Mouse (Mus musculus) midbrain, embryonic 16.5 days (tissue): ENCODE data around the gene Usp2. TPM values are rescaled to one million over a fixed set of nuclear protein-coding genes. Genes with fewer than 3 reads are reported as not detected.

Experiments used
- ATAC-seq: fragments of 200-750 bp; cut with Nextera tagmentation; 2 replicates; pipeline ENCODE4 v1.8.0; 2017; ENCODE audit warnings: moderate TSS enrichment
- H3K27ac ChIP-seq: fragments of 300-500 bp; sonication (generic); 2 replicates; pipeline ENCODE4 v1.5.1; 2014; ENCODE audit warnings: mild to moderate bottlenecking, low read length, mixed read lengths
- H3K27me3 ChIP-seq: fragments of 300-500 bp; sonication (generic); 2 replicates; pipeline ENCODE4 v1.6.1; 2014; ENCODE audit warnings: low read depth, low read length, mixed read lengths; ENCODE audit not compliant: control insufficient read depth, insufficient read depth
- H3K36me3 ChIP-seq: fragments of 300-500 bp; sonication (generic); 2 replicates; pipeline ENCODE4 v1.6.1; 2014; ENCODE audit warnings: mild to moderate bottlenecking, low read length, moderate library complexity, mixed read lengths; ENCODE audit not compliant: control insufficient read depth, insufficient read depth
- H3K4me1 ChIP-seq: fragments of 300-500 bp; sonication (generic); 2 replicates; pipeline ENCODE4 v1.6.1; 2014; ENCODE audit warnings: mild to moderate bottlenecking, low read length, mixed read lengths; ENCODE audit not compliant: control insufficient read depth, insufficient read depth
- H3K4me2 ChIP-seq: fragments of 300-500 bp; sonication (generic); 2 replicates; pipeline ENCODE4 v1.6.1; 2014; ENCODE audit warnings: mild to moderate bottlenecking, low read length, mixed read lengths
- H3K4me3 ChIP-seq: fragments of 300-500 bp; sonication (generic); 2 replicates; pipeline ENCODE4 v1.5.1; 2014; ENCODE audit warnings: low read depth, mild to moderate bottlenecking, low read length, moderate library complexity, mixed read lengths
- H3K9ac ChIP-seq: fragments of 300-500 bp; sonication (generic); 2 replicates; pipeline ENCODE4 v1.6.1; 2014; ENCODE audit warnings: low read depth, low read length, mixed read lengths
- H3K9me3 ChIP-seq: fragments of 300-500 bp; sonication (generic); replicated peaks from 2 replicates; pipeline ENCODE4 v1.6.1; 2014; ENCODE audit warnings: mild to moderate bottlenecking, low read length, mixed read lengths; ENCODE audit not compliant: control insufficient read depth, poor library complexity, severe bottlenecking
- WGBS: fragments of 180-500 bp; shearing (Covaris S2); extraction: QIAGEN DNeasy Blood & Tissue Kit; methylation state at CpG from one replicate; pipeline ENCODE4 v1.1.7; 2014; 5-methylcytosine and 5-hydroxymethylcytosine counted together
- polyA plus RNA-seq: library from polyadenylated mRNA; unstranded; fragments of >200 nt; fragmentation: Nextera tagmentation; extraction: Ambion mirVana; gene quantifications from 2 replicates; pipeline ENCODE4 v1.2.1, GENCODE M21; 2015

The Usp2 gene
- polyA plus RNA-seq = 6.7 and 9.7 TPM in 2 replicates

- peak; percentile 98 for ATAC-seq
- Histone ChIP-seq H3K27me3 (no peaks in the 10 kb centered on the region), H3K4me2 (peak within 1 kb of the TSS; percentile 87), H3K9me3 (no peaks in the 10 kb centered on the region), H3K36me3 (no peaks in the 10 kb centered on the region), H3K27ac (no peak within 1 kb of the TSS), H3K9ac (peak within 1 kb of the TSS; percentile 65), H3K4me3 (peak within 1 kb of the TSS; percentile 56), H3K4me1 (peaks cover 5% of the 10 kb centered on the region)
- under 1% methylated on average over 38 of the region's 38 CpGs for WGBS
Measured at GRCm38 (mm10) chr9:44066785-44067225, at the start of gene Usp2. Gene Usp2, plus strand, starts transcription at chr9:44067021.

DNA sequence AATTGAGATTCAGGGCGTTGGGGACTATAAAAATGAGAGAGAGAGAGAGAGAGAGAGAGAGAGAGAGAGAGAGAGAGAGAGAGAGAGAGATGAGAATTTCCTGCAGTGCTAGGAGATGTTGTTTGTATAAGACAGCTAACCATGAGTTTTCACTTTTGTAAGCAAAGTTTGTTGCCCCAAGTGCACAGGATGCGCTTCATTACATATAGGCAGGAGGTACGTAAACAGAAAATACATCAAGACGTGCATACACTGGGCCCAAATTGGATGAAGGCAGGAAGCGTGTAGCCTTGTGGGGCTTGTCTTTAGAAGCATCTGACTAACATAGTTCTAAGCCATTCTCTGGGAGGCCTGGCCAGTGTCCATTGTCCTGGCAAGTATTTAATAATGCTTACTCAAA lies 49.0 kb upstream of the Usp2 start:
- Histone ChIP-seq H3K27me3 (no peaks in the 10 kb centered on the region), H3K4me2 (no peak overlapping the region)
- WGBS = 86% methylated on average over 5 of the region's 5 CpGs

DNA sequence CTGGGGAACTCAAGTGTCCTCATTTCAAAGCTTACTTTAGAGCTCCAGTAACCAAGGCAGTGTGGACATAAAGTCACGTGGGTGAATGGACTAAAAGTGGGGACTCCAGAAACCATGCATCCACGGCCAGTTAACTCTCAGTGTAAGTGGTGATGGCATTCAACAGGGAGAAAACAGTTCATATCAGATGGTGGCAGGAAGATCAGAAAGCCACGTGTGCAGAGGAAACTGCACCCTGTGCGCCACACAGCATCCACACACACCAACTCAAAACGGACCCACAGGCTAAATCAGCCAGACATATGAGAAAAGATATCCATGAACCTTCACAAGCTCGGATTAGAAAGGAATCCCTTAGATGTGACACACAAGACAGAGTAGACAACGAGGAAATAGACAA lies 46.8 kb upstream of the Usp2 start:
- H3K4me3 ChIP-seq = no peak overlapping the region
- H3K4me1 ChIP-seq = no peaks in the 10 kb centered on the region
- H3K4me2 ChIP-seq = no peak overlapping the region
- ATAC-seq = no peak
- no peaks in the 10 kb centered on the region for H3K36me3 ChIP-seq
- H3K27ac ChIP-seq = no peak overlapping the region
- H3K9me3 ChIP-seq = no peaks in the 10 kb centered on the region
- H3K9ac ChIP-seq = no peak overlapping the region
- 87% methylated on average over 7 of the region's 7 CpGs for WGBS
- no peaks in the 10 kb centered on the region for H3K27me3 ChIP-seq

More for the DNA sequence above, 49.0 kb upstream of the Usp2 start:
- Histone ChIP-seq H3K9me3 (no peaks in the 10 kb centered on the region), H3K4me1 (peaks cover 5% of the 10 kb centered on the region; the same call in 1 of the 2 replicates), H3K27ac (no peak overlapping the region), H3K4me3 (no peak overlapping the region), H3K9ac (no peak overlapping the region), H3K36me3 (no peaks in the 10 kb centered on the region)
- ATAC-seq = no peak

- Histone ChIP-seq H3K4me1 (no peaks in the 10 kb centered on the region), H3K27me3 (no peaks in the 10 kb centered on the region), H3K27ac (no peak overlapping the region), H3K4me2 (no peak overlapping the region), H3K36me3 (no peaks in the 10 kb centered on the region), H3K9me3 (no peaks in the 10 kb centered on the region), H3K9ac (no peak overlapping the region), H3K4me3 (no peak overlapping the region)
- ATAC-seq = no peak
- WGBS = 66% methylated on average over 8 of the region's 8 CpGs
Measured at GRCm38 (mm10) chr9:44022100-44022847, 44.5 kb upstream of the Usp2 start.

- 77% methylated on average over 3 of the region's 3 CpGs for WGBS
- no peaks in the 10 kb centered on the region for H3K9me3 ChIP-seq
Measured at GRCm38 (mm10) chr9:44024096-44024495, 42.7 kb upstream of the Usp2 start.

DNA sequence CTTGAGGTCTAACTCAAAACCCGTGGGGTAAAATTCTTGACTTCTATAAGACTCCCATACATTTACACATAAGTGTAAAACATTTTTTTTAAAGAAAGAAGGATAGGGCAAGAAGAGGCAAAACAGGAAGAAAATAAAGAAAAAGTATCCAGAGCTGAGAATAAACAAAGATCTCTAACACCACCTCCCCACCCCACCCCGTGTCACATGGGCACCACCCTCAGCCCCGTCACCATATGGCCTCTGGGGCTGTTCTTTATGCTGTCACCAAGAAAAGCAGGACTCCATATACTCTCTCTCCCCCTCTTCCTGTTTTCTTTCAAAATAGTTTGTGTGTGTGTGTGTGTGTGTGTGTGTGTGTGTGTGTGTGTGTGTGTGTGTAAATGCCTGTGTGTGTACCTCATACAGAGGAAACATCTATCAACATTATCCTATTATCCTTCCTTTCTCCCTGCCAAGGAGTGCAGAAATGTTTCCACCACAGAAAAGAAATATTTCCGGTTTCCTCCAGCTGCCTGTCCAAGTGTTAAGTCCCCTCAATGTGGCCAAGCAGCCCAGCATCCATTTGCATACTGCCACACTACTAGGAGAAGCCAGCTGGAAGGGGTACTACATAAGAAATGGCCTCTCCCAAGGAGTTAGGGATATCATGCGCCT lies 37.1 kb upstream of the Usp2 start:
- Histone ChIP-seq H3K27me3 (no peaks in the 10 kb centered on the region), H3K4me3 (no peak overlapping the region), H3K36me3 (no peaks in the 10 kb centered on the region), H3K9me3 (no peaks in the 10 kb centered on the region), H3K27ac (no peak overlapping the region), H3K4me2 (no peak overlapping the region), H3K9ac (no peak overlapping the region), H3K4me1 (no peaks in the 10 kb centered on the region)
- ATAC-seq = no peak
- WGBS = 61% methylated on average over 5 of the region's 5 CpGs

More at GRCm38 (mm10) chr9:44024096-44024495, 42.7 kb upstream of the Usp2 start:
- H3K36me3 ChIP-seq = no peaks in the 10 kb centered on the region
- no peak overlapping the region for H3K27ac ChIP-seq
- ATAC-seq = no peak
- no peak overlapping the region for H3K4me2 ChIP-seq
- no peaks in the 10 kb centered on the region for H3K4me1 ChIP-seq
- H3K9ac ChIP-seq = no peak overlapping the region
- no peak overlapping the region for H3K4me3 ChIP-seq
- H3K27me3 ChIP-seq = no peaks in the 10 kb centered on the region

DNA sequence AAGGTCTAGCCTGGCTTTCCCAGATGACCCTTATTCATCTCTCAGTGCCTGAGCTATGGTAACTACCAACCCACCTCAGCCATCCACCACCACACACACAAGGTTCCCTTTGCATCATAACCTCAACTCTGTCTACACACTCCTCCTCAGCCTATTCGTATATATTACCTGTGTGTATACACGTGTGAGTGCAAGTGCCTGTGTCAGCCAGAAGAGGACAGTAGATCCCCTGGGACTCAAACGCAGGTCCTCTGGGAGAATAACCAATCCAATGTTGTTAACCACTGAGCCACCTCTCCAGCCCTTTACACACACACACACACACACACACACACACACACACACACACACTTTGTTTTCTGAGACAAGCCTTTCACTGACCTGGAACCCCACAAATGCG lies 36.2 kb upstream of the Usp2 start:
- no peak overlapping the region for H3K27ac ChIP-seq
- no peaks in the 10 kb centered on the region for H3K9me3 ChIP-seq
- no peaks in the 10 kb centered on the region for H3K27me3 ChIP-seq
- H3K4me1 ChIP-seq = no peaks in the 10 kb centered on the region
- H3K9ac ChIP-seq = no peak overlapping the region
- no peak overlapping the region for H3K4me2 ChIP-seq
- ATAC-seq = no peak
- H3K4me3 ChIP-seq = no peak overlapping the region
- no peaks in the 10 kb centered on the region for H3K36me3 ChIP-seq
- WGBS = 90% methylated on average over 4 of the region's 4 CpGs

DNA sequence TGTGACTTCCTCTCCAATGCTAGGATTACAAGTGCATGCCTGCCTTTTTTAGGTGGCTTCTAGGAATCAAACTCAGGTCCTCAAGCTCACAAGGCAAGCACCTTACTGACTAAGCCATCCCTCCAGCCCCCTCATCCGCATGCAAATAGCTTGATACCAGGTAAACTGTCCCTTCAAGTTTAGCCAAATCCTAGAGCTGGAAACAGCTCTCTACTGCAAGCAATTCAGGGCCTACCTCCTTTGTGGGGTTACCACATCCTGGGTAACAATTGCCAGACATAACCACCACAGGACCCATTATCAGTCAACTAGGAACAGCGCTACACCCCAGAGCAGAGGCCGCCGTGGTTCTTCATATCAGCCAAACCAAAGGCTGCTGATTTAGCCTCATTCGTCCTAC lies 35.7 kb upstream of the Usp2 start:
- ATAC-seq = no peak
- Histone ChIP-seq H3K9ac (no peak overlapping the region), H3K4me2 (no peak overlapping the region), H3K4me3 (no peak overlapping the region), H3K27ac (no peak overlapping the region), H3K9me3 (no peaks in the 10 kb centered on the region), H3K27me3 (no peaks in the 10 kb centered on the region), H3K4me1 (no peaks in the 10 kb centered on the region), H3K36me3 (no peaks in the 10 kb centered on the region)
- WGBS = 86% methylated on average over 5 of the region's 5 CpGs

DNA sequence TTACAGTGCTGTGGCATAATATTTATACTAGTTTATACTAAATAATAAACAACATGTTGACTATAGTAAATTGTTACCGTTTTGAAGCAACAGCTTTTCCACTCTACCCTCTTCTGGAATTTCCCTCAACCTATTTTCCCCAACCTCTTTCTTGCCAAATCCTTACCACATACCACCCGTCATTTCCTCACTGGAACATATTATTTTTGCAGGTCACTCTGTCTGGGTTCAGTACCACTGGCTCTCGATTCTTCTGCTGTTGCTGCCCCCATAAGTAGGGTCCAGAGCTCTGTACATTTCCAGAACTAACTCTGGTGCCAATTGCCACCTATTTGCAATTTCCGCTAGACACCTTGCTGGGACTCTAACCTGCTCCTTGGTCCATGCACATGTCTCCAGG lies 34.9 kb upstream of the Usp2 start:
- Histone ChIP-seq H3K27ac (no peak overlapping the region), H3K4me3 (no peak overlapping the region), H3K4me2 (no peak overlapping the region), H3K27me3 (no peaks in the 10 kb centered on the region), H3K36me3 (no peaks in the 10 kb centered on the region), H3K4me1 (no peaks in the 10 kb centered on the region), H3K9me3 (no peaks in the 10 kb centered on the region), H3K9ac (no peak overlapping the region)
- ATAC-seq = no peak
- 83% methylated on average over 4 of the region's 4 CpGs for WGBS
